Mouse (Mus musculus) megakaryocyte, embryonic 14.5 days (primary cell): Measurements from ENCODE around the gene Grin3b.
"Not testable (repeated sequence)": the region's sequence is repeated elsewhere in the genome, so short reads cannot be mapped to it uniquely, and the experiment has no call there.

Experiments
- FLI1 ChIP-seq: IDR thresholded peaks from 2 replicates; pipeline ENCODE4 v1.6.1; 2012; ENCODE audit warnings: low read length, inconsistent platforms, mixed read lengths
- GATA1 ChIP-seq: IDR thresholded peaks from 3 replicates; pipeline ENCODE4 v1.6.1; 2012; ENCODE audit warnings: mixed read lengths, low read length, inconsistent platforms, borderline replicate concordance

- not testable (repeated sequence) for TF ChIP-seq FLI1, GATA1
Measured at GRCm38 (mm10) chr10:79959412-79959811, 11.1 kb upstream of the Grin3b start.
